Mouse (Mus musculus): ENCODE results near the gene Pcsk5.

Pcsk5 gene

GRCm38 (mm10) chr19:17717066-17717465 is 120.4 kb downstream of the Pcsk5 start:
- no peak for DNase-seq

- no peak for DNase-seq
Measured at GRCm38 (mm10) chr19:17715281-17715955, 122.0 kb downstream of the Pcsk5 start.

GRCm38 (mm10) chr19:17691626-17692025 is 145.8 kb downstream of the Pcsk5 start:
- DNase-seq: no peak

- DNase-seq: no peak
Measured at GRCm38 (mm10) chr19:17678371-17678770, 159.1 kb downstream of the Pcsk5 start.

DNA sequence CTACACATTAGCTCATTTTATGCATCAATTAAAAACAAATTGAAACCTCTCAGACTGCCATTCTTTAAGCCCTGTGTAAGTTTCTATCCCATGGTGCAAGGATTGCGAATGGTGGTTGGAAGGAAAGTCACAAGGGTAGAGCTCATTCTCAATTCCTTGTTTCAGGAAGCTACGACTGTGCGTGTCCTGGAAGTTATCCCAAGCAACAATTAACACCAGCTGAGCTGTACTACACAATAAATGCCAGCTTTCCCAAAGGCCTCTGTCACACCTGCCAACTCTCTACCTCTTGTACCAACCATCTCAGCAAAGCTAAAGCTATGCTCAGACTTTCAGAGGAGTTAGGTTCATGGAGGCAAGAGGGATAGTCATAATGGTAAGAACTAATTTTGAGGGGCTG is 174.8 kb downstream of the Pcsk5 start:
- no peak for DNase-seq

DNA sequence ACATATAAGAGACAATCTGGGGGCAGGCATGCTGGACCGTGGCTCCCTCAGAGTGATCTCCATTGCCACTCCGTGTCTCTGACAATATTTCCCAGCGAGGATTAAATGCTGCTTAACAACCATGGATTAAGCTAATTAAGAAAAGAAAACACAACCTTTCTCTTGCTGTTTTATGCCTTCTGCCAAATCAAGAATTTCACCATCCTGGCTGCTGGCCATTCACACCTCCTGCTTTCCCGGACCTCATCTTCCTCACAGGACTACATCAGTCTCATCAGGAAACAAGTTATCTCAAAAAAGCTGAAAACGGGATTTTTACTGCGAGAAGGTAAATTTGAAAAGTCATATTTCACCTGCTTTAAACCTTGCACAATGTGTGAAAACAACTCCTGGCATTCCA is 175.2 kb downstream of the Pcsk5 start:
- DNase-seq: no peak

GRCm38 (mm10) chr19:17659321-17659720 is 178.1 kb downstream of the Pcsk5 start:
- DNase-seq: no peak

DNA sequence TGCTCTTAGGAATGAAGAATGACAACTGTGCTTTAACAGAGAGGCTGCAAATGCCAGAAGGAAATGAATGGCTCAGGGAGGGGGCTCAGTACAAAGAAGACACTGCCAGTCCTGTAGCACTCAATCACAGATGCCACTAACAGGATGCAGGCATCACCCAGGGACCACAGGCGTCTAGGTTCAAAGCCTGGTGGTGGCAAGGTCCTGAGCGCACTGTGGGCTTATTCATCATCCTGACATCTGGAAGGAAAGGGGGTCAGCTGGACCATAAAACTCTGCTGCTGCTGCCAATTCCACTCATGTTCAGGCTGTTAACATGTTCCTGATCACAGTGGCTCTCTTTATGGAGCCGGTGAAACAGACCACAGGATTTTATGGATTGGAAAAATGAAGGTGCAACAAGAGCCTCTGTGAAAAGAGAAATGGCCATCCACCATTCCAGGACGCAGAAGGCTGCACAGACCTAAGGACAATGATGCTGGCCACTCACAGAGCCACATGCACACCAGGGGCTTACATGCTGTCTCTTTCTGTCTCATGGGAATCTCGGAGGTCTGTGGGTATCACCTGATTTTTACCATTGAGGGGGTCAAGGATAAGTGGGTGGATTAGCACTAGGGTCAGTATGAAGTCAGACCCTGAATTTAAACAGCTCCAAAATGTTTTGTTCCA is 186.5 kb downstream of the Pcsk5 start:
- no peak for DNase-seq

- no peak for DNase-seq
Measured at GRCm38 (mm10) chr19:17649967-17650366, 187.5 kb downstream of the Pcsk5 start.

GRCm38 (mm10) chr19:17643128-17643797 is 194.2 kb downstream of the Pcsk5 start:
- no peak for DNase-seq

DNA sequence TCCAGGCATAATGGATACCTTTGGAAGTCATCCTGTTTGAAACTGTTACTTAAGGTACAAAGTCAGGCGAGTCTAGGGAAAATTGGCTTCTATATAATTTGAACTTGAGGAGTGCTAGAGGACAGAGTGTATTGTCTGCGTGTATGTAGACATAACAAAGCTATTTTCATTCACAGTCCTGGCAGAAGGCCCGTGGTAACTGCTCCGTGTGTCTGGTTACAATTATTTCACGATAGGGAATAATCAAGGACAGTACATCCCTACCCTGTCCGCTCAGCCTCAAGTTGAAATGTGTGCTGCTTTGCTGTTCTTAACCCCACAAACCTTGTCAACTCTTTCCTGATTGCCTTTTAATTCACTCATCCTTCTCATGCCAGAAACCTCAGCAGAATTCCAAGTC is 201.4 kb downstream of the Pcsk5 start:
- no peak for DNase-seq

GRCm38 (mm10) chr19:17615646-17616045 is 221.8 kb downstream of the Pcsk5 start:
- DNase-seq: no peak

GRCm38 (mm10) chr19:17606510-17606909 is 230.9 kb downstream of the Pcsk5 start:
- DNase-seq: no peak

DNA sequence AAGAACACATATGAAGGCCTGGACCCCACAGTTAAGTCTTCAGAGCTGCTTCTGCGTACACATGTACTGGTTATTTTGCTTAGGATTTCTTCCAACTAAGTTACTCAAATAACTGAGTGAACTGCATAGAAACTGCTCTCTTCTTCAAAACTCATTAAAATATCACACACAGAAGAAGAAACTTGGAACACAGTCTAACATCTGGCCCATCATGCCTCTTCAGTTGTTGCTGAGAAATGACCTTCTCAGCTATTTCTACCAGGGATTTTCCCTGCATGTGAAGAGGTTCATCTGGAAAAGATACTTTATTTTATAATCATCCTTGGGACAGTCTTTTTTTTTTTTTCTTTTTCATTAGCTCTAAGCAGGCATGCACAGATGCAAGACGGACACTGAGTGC is 231.3 kb downstream of the Pcsk5 start:
- no peak for DNase-seq

DNA sequence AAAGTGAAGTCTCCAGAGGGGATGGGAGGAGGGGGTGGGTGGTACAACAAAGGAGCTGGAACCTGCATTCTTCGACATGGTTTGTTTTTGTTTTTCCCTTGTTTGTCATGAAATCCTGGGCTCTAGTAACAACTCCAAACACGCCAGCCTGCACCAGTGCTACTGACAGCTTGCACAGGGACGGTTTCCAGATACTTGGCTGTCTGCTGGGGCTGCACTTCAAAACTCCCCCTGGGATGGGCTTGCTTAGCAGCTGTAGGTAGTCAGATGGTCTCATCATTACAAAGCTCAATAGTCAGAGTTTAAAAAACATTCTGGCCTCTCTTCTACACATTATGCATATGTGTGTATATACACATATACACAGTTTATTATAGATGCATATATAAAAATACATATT is 234.1 kb downstream of the Pcsk5 start:
- DNase-seq: no peak

DNA sequence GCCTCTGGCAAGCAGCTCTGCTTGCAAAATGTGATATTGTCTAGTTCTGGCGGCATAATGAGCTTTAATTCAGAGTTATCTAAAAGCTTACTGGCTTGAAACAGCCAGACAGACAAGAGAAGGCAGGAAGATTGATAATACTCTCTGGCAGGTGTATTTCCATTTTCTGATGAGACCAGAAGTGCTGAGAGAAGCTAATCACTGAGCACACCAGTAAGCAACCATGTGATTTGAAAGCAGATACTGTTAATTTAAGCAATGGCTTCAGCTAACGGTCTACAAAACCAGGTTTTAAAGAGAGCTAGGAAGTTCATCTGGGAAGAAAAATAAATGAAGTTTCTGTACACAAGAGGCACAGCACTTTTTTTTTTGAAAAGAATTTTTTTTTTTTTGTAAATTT is 237.1 kb downstream of the Pcsk5 start:
- DNase-seq: no peak

DNA sequence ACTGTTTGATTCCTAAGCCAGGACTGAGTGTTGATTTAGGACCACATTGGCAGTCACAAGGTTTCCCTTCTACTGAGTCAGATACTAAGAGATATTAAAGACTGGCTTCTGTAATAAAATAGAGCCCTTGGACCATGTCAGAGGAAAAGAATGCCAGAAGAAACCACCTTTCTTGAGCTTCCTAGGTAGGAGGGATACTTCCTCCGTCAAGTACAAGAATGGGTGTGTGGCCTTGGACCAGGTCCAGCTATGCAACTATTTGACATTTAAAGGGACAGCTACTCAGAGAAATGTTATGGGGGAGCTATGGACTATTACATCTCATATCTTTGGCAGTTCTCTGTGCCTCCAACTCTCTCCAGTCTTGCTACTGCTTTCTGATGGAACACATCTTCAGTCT is 244.6 kb downstream of the Pcsk5 start:
- DNase-seq: no peak

DNA sequence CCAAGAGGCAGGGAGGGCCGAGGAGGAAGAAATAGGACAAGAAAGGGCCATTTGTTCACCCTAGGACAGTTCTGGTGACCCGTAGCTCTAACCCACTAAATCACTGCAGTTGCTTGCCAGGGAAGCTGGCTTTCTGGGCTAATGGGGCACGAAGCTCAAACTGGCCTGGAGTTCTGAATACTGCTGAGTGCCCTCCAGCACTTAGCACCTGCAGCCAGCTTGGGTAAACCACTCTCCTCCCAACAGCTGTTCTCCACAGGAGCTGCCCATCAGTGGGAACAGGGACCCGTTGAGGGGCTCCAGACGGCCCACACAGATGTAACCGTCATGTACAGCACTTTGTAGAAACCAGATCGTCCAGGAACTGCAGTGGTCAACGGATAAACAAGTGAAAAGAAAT is 246.1 kb downstream of the Pcsk5 start:
- no peak for DNase-seq

- DNase-seq: no peak
Measured at GRCm38 (mm10) chr19:17590314-17590713, 247.1 kb downstream of the Pcsk5 start.

- no peak for DNase-seq
Measured at GRCm38 (mm10) chr19:17577412-17577811, 260.0 kb downstream of the Pcsk5 start.

GRCm38 (mm10) chr19:17574564-17574963 is 262.9 kb downstream of the Pcsk5 start:
- DNase-seq: no peak

DNA sequence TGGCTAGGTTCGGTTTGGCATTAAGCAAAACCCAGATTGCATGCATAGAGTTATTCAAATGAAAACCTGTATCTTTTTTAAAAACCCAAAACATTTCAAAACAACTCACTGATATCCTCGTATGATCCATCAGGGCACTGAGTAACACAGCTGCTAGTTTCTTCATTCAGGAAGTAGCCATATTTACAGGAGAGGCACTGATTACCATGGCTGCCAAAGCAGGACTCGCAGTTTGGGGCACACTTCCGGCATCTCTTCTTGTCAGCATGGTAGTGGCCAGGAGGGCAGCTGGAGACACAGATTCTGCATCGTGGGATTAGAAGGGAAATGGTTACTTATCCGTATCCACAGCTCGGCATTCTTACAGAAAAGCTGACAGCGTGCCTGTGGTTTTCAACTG is 265.1 kb downstream of the Pcsk5 start:
- no peak for DNase-seq

DNA sequence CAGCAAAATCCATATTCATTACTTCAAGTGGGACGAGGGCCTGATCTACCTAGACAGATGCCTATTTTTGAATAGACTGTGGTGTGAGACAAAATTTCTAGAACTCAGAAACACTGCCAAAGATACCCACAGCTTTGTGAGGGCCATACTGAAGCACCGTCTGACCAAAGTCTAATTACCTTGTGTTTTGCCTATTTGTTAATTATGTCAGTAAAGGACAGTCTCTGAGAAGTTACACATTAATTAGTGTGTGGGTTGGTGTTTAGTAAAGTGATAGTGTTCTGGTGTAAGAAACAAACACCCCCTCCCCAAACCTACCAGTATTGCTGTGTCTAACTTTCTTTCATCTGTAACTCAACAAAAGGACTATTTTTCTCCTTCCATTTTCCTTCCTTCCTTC is 266.5 kb downstream of the Pcsk5 start:
- DNase-seq: no peak

DNA sequence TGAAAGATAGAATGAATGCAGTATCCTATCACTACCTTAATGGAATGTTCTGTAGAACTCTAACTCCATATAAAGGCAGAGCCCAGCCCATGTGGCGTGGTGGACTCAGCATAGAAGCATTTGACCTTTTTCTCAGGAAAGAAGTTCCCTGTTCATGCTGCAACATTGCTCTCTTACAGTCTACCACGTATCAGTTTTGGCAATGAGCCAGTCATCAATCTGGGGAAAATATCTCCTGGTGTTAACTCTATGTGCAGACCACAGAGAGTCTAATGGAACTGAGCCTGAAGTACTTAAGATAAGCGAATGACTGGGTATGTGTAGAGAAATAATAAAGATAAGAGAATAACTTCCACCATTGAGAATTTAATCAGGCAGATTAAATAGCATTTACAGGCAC is 270.2 kb downstream of the Pcsk5 start:
- DNase-seq: no peak
